Mouse (Mus musculus) midbrain, embryonic 16.5 days (tissue): ENCODE results near the gene Fscn1. TPM values are rescaled to one million over a fixed set of nuclear protein-coding genes. Genes with fewer than 3 reads are reported as not detected.

Source experiments
- ATAC-seq: fragments of 200-750 bp; cut with Nextera tagmentation; 2 replicates; pipeline ENCODE4 v1.8.0; 2017; ENCODE audit warnings: moderate TSS enrichment
- H3K27ac ChIP-seq: fragments of 300-500 bp; sonication (generic); 2 replicates; pipeline ENCODE4 v1.5.1; 2014; ENCODE audit warnings: mild to moderate bottlenecking, low read length, mixed read lengths
- H3K27me3 ChIP-seq: fragments of 300-500 bp; sonication (generic); 2 replicates; pipeline ENCODE4 v1.6.1; 2014; ENCODE audit warnings: low read depth, low read length, mixed read lengths; ENCODE audit not compliant: control insufficient read depth, insufficient read depth
- H3K36me3 ChIP-seq: fragments of 300-500 bp; sonication (generic); 2 replicates; pipeline ENCODE4 v1.6.1; 2014; ENCODE audit warnings: mild to moderate bottlenecking, low read length, moderate library complexity, mixed read lengths; ENCODE audit not compliant: control insufficient read depth, insufficient read depth
- H3K4me1 ChIP-seq: fragments of 300-500 bp; sonication (generic); 2 replicates; pipeline ENCODE4 v1.6.1; 2014; ENCODE audit warnings: mild to moderate bottlenecking, low read length, mixed read lengths; ENCODE audit not compliant: control insufficient read depth, insufficient read depth
- H3K4me2 ChIP-seq: fragments of 300-500 bp; sonication (generic); 2 replicates; pipeline ENCODE4 v1.6.1; 2014; ENCODE audit warnings: mild to moderate bottlenecking, low read length, mixed read lengths
- H3K4me3 ChIP-seq: fragments of 300-500 bp; sonication (generic); 2 replicates; pipeline ENCODE4 v1.5.1; 2014; ENCODE audit warnings: low read depth, mild to moderate bottlenecking, low read length, moderate library complexity, mixed read lengths
- H3K9ac ChIP-seq: fragments of 300-500 bp; sonication (generic); 2 replicates; pipeline ENCODE4 v1.6.1; 2014; ENCODE audit warnings: low read depth, low read length, mixed read lengths
- H3K9me3 ChIP-seq: fragments of 300-500 bp; sonication (generic); replicated peaks from 2 replicates; pipeline ENCODE4 v1.6.1; 2014; ENCODE audit warnings: mild to moderate bottlenecking, low read length, mixed read lengths; ENCODE audit not compliant: control insufficient read depth, poor library complexity, severe bottlenecking
- WGBS: fragments of 180-500 bp; shearing (Covaris S2); extraction: QIAGEN DNeasy Blood & Tissue Kit; methylation state at CpG from one replicate; pipeline ENCODE4 v1.1.7; 2014; 5-methylcytosine and 5-hydroxymethylcytosine counted together
- polyA plus RNA-seq: library from polyadenylated mRNA; unstranded; fragments of >200 nt; fragmentation: Nextera tagmentation; extraction: Ambion mirVana; gene quantifications from 2 replicates; pipeline ENCODE4 v1.2.1, GENCODE M21; 2015

Gene Fscn1
- polyA plus RNA-seq, 1 experiment from 2014 or later: 493 TPM

GRCm38 (mm10) chr5:142947460-142947859 is 12.7 kb upstream of the Fscn1 start:
- 78% methylated on average over 7 of the region's 7 CpGs for WGBS
- H3K9me3 ChIP-seq: no peaks in the 10 kb centered on the region
- no peak overlapping the region for H3K4me3 ChIP-seq
- H3K36me3 ChIP-seq: no peaks in the 10 kb centered on the region
- no peaks in the 10 kb centered on the region for H3K27me3 ChIP-seq
- ATAC-seq: no peak
- no peaks in the 10 kb centered on the region for H3K4me1 ChIP-seq
- H3K9ac ChIP-seq: no peak overlapping the region
- no peak overlapping the region for H3K27ac ChIP-seq
- no peak overlapping the region for H3K4me2 ChIP-seq

GRCm38 (mm10) chr5:142949580-142949979 is 10.6 kb upstream of the Fscn1 start:
- H3K4me2 ChIP-seq: no peak overlapping the region
- WGBS: 67% methylated on average over 6 of the region's 6 CpGs
- no peak overlapping the region for H3K4me3 ChIP-seq
- no peak overlapping the region for H3K9ac ChIP-seq
- no peaks in the 10 kb centered on the region for H3K4me1 ChIP-seq
- H3K9me3 ChIP-seq: no peaks in the 10 kb centered on the region
- no peaks in the 10 kb centered on the region for H3K36me3 ChIP-seq
- H3K27me3 ChIP-seq: no peaks in the 10 kb centered on the region
- H3K27ac ChIP-seq: no peak overlapping the region
- ATAC-seq: no peak

GRCm38 (mm10) chr5:142950405-142950804 is 9.7 kb upstream of the Fscn1 start:
- Histone ChIP-seq H3K9me3 (no peaks in the 10 kb centered on the region), H3K27me3 (no peaks in the 10 kb centered on the region), H3K27ac (no peak overlapping the region), H3K36me3 (no peaks in the 10 kb centered on the region), H3K4me3 (no peak overlapping the region), H3K4me2 (no peak overlapping the region), H3K9ac (no peak overlapping the region), H3K4me1 (no peaks in the 10 kb centered on the region)
- whole genome bisulfite sequencing: 73% methylated on average over 6 of the region's 6 CpGs
- no peak for ATAC-seq

GRCm38 (mm10) chr5:142953641-142954040 is 6.5 kb upstream of the Fscn1 start:
- 59% methylated on average over 3 of the region's 3 CpGs for WGBS
- Histone ChIP-seq H3K9ac (no peak overlapping the region), H3K36me3 (no peaks in the 10 kb centered on the region), H3K4me2 (no peak overlapping the region), H3K4me3 (no peak overlapping the region), H3K4me1 (no peaks in the 10 kb centered on the region), H3K9me3 (no peaks in the 10 kb centered on the region), H3K27ac (no peak overlapping the region), H3K27me3 (no peaks in the 10 kb centered on the region)
- ATAC-seq: no peak

- no peak for ATAC-seq
- Histone ChIP-seq H3K9me3 (no peaks in the 10 kb centered on the region), H3K27me3 (no peaks in the 10 kb centered on the region), H3K36me3 (no peaks in the 10 kb centered on the region), H3K27ac (no peak overlapping the region), H3K4me3 (no peak overlapping the region), H3K4me2 (no peak overlapping the region), H3K9ac (no peak overlapping the region), H3K4me1 (no peaks in the 10 kb centered on the region)
- 63% methylated on average over 6 of the region's 6 CpGs for WGBS
Measured at GRCm38 (mm10) chr5:142956956-142957703, 3.0 kb upstream of the Fscn1 start.

- Histone ChIP-seq H3K4me2 (no peak overlapping the region), H3K9ac (no peak overlapping the region), H3K36me3 (no peaks in the 10 kb centered on the region), H3K27ac (no peak overlapping the region), H3K27me3 (no peaks in the 10 kb centered on the region), H3K4me3 (no peak overlapping the region), H3K4me1 (no peaks in the 10 kb centered on the region), H3K9me3 (no peaks in the 10 kb centered on the region)
- ATAC-seq: no peak
- WGBS: 90% methylated on average over 14 of the region's 14 CpGs
Measured at GRCm38 (mm10) chr5:142958464-142958863, 1.7 kb upstream of the Fscn1 start.

- Histone ChIP-seq H3K4me2 (no peak overlapping the region), H3K4me3 (no peak overlapping the region), H3K9ac (no peak overlapping the region), H3K4me1 (peaks cover 6% of the 10 kb centered on the region), H3K27ac (no peak overlapping the region), H3K36me3 (no peaks in the 10 kb centered on the region), H3K9me3 (no peaks in the 10 kb centered on the region), H3K27me3 (no peaks in the 10 kb centered on the region)
- 70% methylated on average over 4 of the region's 4 CpGs for WGBS
- no peak for ATAC-seq
Measured at GRCm38 (mm10) chr5:142959156-142959555, 987 bp upstream of the Fscn1 start.

- Histone ChIP-seq H3K4me1 (peaks cover 20% of the 10 kb centered on the region), H3K36me3 (no peaks in the 10 kb centered on the region), H3K4me3 (peak overlapping the region; percentile 79), H3K9ac (peak overlapping the region; percentile 100), H3K27me3 (no peaks in the 10 kb centered on the region), H3K27ac (peak overlapping the region; percentile 97), H3K9me3 (no peaks in the 10 kb centered on the region), H3K4me2 (peak overlapping the region; percentile 88)
- under 1% methylated on average over 59 of the region's 59 CpGs for WGBS
- peak; percentile 15 for ATAC-seq
Measured at GRCm38 (mm10) chr5:142960775-142961271, 680 bp downstream of the Fscn1 start.

GRCm38 (mm10) chr5:142961398-142961880 is 1.3 kb downstream of the Fscn1 start:
- no peaks in the 10 kb centered on the region for H3K9me3 ChIP-seq
- peak; percentile 14; the same call in 1 of the 2 replicates for ATAC-seq
- no peaks in the 10 kb centered on the region for H3K36me3 ChIP-seq
- peak overlapping the region; percentile 88 for H3K4me2 ChIP-seq
- no peaks in the 10 kb centered on the region for H3K27me3 ChIP-seq
- 0% methylated on average over 14 of the region's 15 CpGs for WGBS
- peaks cover 25% of the 10 kb centered on the region for H3K4me1 ChIP-seq
- H3K27ac ChIP-seq: peak overlapping the region; percentile 97
- H3K9ac ChIP-seq: peak overlapping the region; percentile 100
- H3K4me3 ChIP-seq: peak overlapping the region; percentile 79
